Mouse (Mus musculus) CD8-positive naive resting alpha-beta T cell, adult 2 months (primary cell): ENCODE measurements at regions not wholly inside any gene's neighbourhood (a gene's known extent, or its start where the extent isn't known, plus 50 kb on each side); places are given as distances from the start of the nearest gene placed in this dataset.

ENCODE experiments used
- DNase-seq, 2 experiments: peaks; one replicate each; pipeline ENCODE4 v3.0.0; 2022; ENCODE audit warnings: low read depth in 2 of 2, low spot score in 2 of 2

- DNase-seq: no peak
These were observed 123.5 kb upstream of the Ado start for GRCm38 (mm10) chr10:67672281-67672680.

GRCm38 (mm10) chr10:67669066-67669465, 120.3 kb upstream of the Ado start:
- no peak for DNase-seq

GRCm38 (mm10) chr10:67663028-67663427, 114.3 kb upstream of the Ado start:
- no peak for DNase-seq

- DNase-seq: no peak
These were observed 112.9 kb upstream of the Ado start for GRCm38 (mm10) chr10:67661666-67662065.

- DNase-seq: no peak
These were observed 109.3 kb upstream of the Ado start for GRCm38 (mm10) chr10:67658005-67658545.

- DNase-seq: no peak
These were observed 108.5 kb upstream of the Ado start for GRCm38 (mm10) chr10:67657305-67657704.

GRCm38 (mm10) chr10:67654518-67654917, 105.8 kb upstream of the Ado start:
- DNase-seq: no peak

GRCm38 (mm10) chr10:67652300-67652699, 103.5 kb upstream of the Ado start:
- no peak for DNase-seq

- DNase-seq: no peak
These were observed 102.6 kb upstream of the Ado start for GRCm38 (mm10) chr10:67651386-67651785.

- no peak for DNase-seq
These were observed 99.3 kb upstream of the Ado start for GRCm38 (mm10) chr10:67647777-67648727.

GRCm38 (mm10) chr10:67646659-67647559, 98.2 kb upstream of the Ado start:
- peak; percentile 10 to 31 for DNase-seq

- no peak for DNase-seq
These were observed 97.1 kb upstream of the Ado start for GRCm38 (mm10) chr10:67645821-67646220.

GRCm38 (mm10) chr10:67644280-67644679, 95.5 kb upstream of the Ado start:
- peak in 1 of 2 experiments; percentile 17 for DNase-seq

GRCm38 (mm10) chr10:67643685-67644084, 94.9 kb upstream of the Ado start:
- peak; percentile 8 to 23 for DNase-seq

GRCm38 (mm10) chr10:67637339-67637738, 88.6 kb upstream of the Ado start:
- peak in 1 of 2 experiments; percentile 30 for DNase-seq

GRCm38 (mm10) chr10:67636569-67636968, 87.8 kb upstream of the Ado start:
- peak; percentile 53 to 64 for DNase-seq

- no peak for DNase-seq
These were observed 86.0 kb upstream of the Ado start for GRCm38 (mm10) chr10:67634795-67635194.

GRCm38 (mm10) chr10:67633063-67633462, 84.3 kb upstream of the Ado start:
- DNase-seq: no peak

- DNase-seq: no peak
These were observed 74.6 kb upstream of the Ado start for GRCm38 (mm10) chr10:67623338-67623737.

- no peak for DNase-seq
These were observed 71.3 kb upstream of the Ado start for GRCm38 (mm10) chr10:67620018-67620417.

- DNase-seq: no peak
These were observed 69.4 kb upstream of the Ado start for GRCm38 (mm10) chr10:67618112-67618511.
